Mouse (Mus musculus) cortical plate, adult 2 months (tissue): ENCODE results near the gene Smyd2. TPM values are rescaled to one million over a fixed set of nuclear protein-coding genes. Genes with fewer than 3 reads are reported as not detected.

Experiments
- H3K27ac ChIP-seq: fragments of 200-500 bp; 2 replicates; pipeline ENCODE4 v1.5.1; 2012; ENCODE audit warnings: low read length, control low read depth, inconsistent platforms; ENCODE audit not compliant: insufficient read depth
- H3K4me1 ChIP-seq: fragments of 200-500 bp; 2 replicates; pipeline ENCODE4 v1.6.1; 2011; ENCODE audit warnings: low read length; ENCODE audit not compliant: control insufficient read depth, insufficient read depth
- H3K4me3 ChIP-seq: fragments of 200-500 bp; 2 replicates; pipeline ENCODE4 v1.5.1; 2011; ENCODE audit warnings: mild to moderate bottlenecking, low read length, control low read depth; ENCODE audit not compliant: insufficient read depth
- CTCF ChIP-seq: fragments of 200-500 bp; IDR thresholded peaks from 2 replicates; pipeline ENCODE4 v1.5.1; 2011; ENCODE audit warnings: mild to moderate bottlenecking, control low read depth, low read length; ENCODE audit not compliant: insufficient read depth; ENCODE audit errors: extremely low read depth
- POLR2A ChIP-seq: fragments of 200-500 bp; IDR thresholded peaks from 2 replicates; pipeline ENCODE4 v1.6.1; 2011; ENCODE audit warnings: mild to moderate bottlenecking, low read length, control low read depth; ENCODE audit not compliant: insufficient read depth; ENCODE audit errors: extremely low read depth
- polyA plus RNA-seq: library from polyadenylated mRNA; depleted of rRNA; stranded (reverse); fragments of >200 nt; gene quantifications from 2 replicates; pipeline ENCODE4 v1.2.3, GENCODE M21; 2012

Gene Smyd2
- polyA plus RNA-seq, 1 experiment = 126 TPM

GRCm38 (mm10) chr1:189933480-189934202 lies 11.5 kb upstream of the Smyd2 start:
- H3K4me3 ChIP-seq = no peak overlapping the region
- no peaks in the 10 kb centered on the region for H3K4me1 ChIP-seq
- H3K27ac ChIP-seq = no peak overlapping the region
- TF ChIP-seq POLR2A (no peak), CTCF (no peak)

- TF ChIP-seq CTCF = no peak
- TF ChIP-seq POLR2A = no peak
- H3K4me1 ChIP-seq = no peaks in the 10 kb centered on the region
- H3K4me3 ChIP-seq = no peak overlapping the region
- H3K27ac ChIP-seq = no peak overlapping the region
Measured at GRCm38 (mm10) chr1:189932976-189933375, 10.8 kb upstream of the Smyd2 start.

GRCm38 (mm10) chr1:189932190-189932589 lies 10.0 kb upstream of the Smyd2 start:
- no peak for TF ChIP-seq POLR2A
- TF ChIP-seq CTCF = no peak
- Histone ChIP-seq H3K4me1 (no peaks in the 10 kb centered on the region), H3K27ac (no peak overlapping the region), H3K4me3 (no peak overlapping the region)

GRCm38 (mm10) chr1:189929896-189930295 lies 7.7 kb upstream of the Smyd2 start:
- no peak for TF ChIP-seq POLR2A
- no peak for TF ChIP-seq CTCF
- Histone ChIP-seq H3K4me3 (no peak overlapping the region), H3K27ac (no peak overlapping the region), H3K4me1 (no peaks in the 10 kb centered on the region)

GRCm38 (mm10) chr1:189927644-189928043 lies 5.5 kb upstream of the Smyd2 start:
- no peak overlapping the region for H3K4me3 ChIP-seq
- no peaks in the 10 kb centered on the region for H3K4me1 ChIP-seq
- H3K27ac ChIP-seq = no peak overlapping the region
- TF ChIP-seq CTCF (peak; percentile 73), POLR2A (no peak)

GRCm38 (mm10) chr1:189926279-189926678 lies 4.1 kb upstream of the Smyd2 start:
- no peaks in the 10 kb centered on the region for H3K4me1 ChIP-seq
- H3K4me3 ChIP-seq = no peak overlapping the region
- H3K27ac ChIP-seq = no peak overlapping the region
- TF ChIP-seq CTCF = no peak
- TF ChIP-seq POLR2A = no peak

- Histone ChIP-seq H3K27ac (no peak overlapping the region), H3K4me1 (peaks cover 2% of the 10 kb centered on the region; the same call in 1 of the 2 replicates), H3K4me3 (no peak overlapping the region)
- TF ChIP-seq CTCF (no peak), POLR2A (no peak)
Measured at GRCm38 (mm10) chr1:189923871-189924568, 1.9 kb upstream of the Smyd2 start.

GRCm38 (mm10) chr1:189923157-189923556 lies 994 bp upstream of the Smyd2 start:
- no peak overlapping the region for H3K4me3 ChIP-seq
- H3K4me1 ChIP-seq = peaks cover 2% of the 10 kb centered on the region; the same call in 1 of the 2 replicates
- TF ChIP-seq CTCF = no peak
- TF ChIP-seq POLR2A = no peak
- H3K27ac ChIP-seq = no peak overlapping the region

- H3K27ac ChIP-seq = peak overlapping the region; percentile 41; the same call in 1 of the 2 replicates
- H3K4me3 ChIP-seq = peak overlapping the region; percentile 66
- TF ChIP-seq CTCF = no peak
- TF ChIP-seq POLR2A = no peak
- peaks cover 2% of the 10 kb centered on the region; the same call in 1 of the 2 replicates for H3K4me1 ChIP-seq
Measured at GRCm38 (mm10) chr1:189922721-189923120, 558 bp upstream of the Smyd2 start.

- Histone ChIP-seq H3K4me3 (peak overlapping the region; percentile 66), H3K27ac (no peak overlapping the region), H3K4me1 (peaks cover 2% of the 10 kb centered on the region; the same call in 1 of the 2 replicates)
- no peak for TF ChIP-seq CTCF
- TF ChIP-seq POLR2A = no peak
Measured at GRCm38 (mm10) chr1:189921568-189921817, 670 bp downstream of the Smyd2 start.
